Mouse (Mus musculus) stomach, postnatal 0 days (tissue): ENCODE results near the gene Tcf20. TPM values are rescaled to one million over a fixed set of nuclear protein-coding genes. Genes with fewer than 3 reads are reported as not detected.

Source experiments
- ATAC-seq: fragments of 200-750 bp; cut with Nextera tagmentation; 2 replicates; pipeline ENCODE4 v1.8.0; 2017; ENCODE audit not compliant: low FRiP score, low TSS enrichment
- DNase-seq: peaks from one replicate; pipeline ENCODE4 v3.0.0-alpha.2; 2016; ENCODE audit warnings: low spot score
- H3K27ac ChIP-seq: fragments of 300-500 bp; sonication (generic); replicated peaks from 2 replicates; pipeline ENCODE4 v1.5.1; 2014; ENCODE audit warnings: mild to moderate bottlenecking, control low read depth
- H3K27me3 ChIP-seq: fragments of 300-500 bp; sonication (generic); 2 replicates; pipeline ENCODE4 v1.6.1; 2014; ENCODE audit warnings: low read length; ENCODE audit not compliant: control insufficient read depth, insufficient read depth
- H3K36me3 ChIP-seq: fragments of 300-500 bp; sonication (generic); 2 replicates; pipeline ENCODE4 v1.6.1; 2014; ENCODE audit warnings: low read length, mixed read lengths; ENCODE audit not compliant: control insufficient read depth, insufficient read depth
- H3K4me1 ChIP-seq: fragments of 300-500 bp; sonication (generic); replicated peaks from 2 replicates; pipeline ENCODE4 v1.6.1; 2014; ENCODE audit warnings: antibody characterized with exemption; ENCODE audit not compliant: control insufficient read depth, insufficient read depth
- H3K4me2 ChIP-seq: fragments of 300-500 bp; sonication (generic); replicated peaks from 2 replicates; pipeline ENCODE4 v1.6.1; 2014; ENCODE audit warnings: low read depth, mild to moderate bottlenecking, control low read depth, moderate library complexity
- H3K4me3 ChIP-seq: fragments of 300-500 bp; sonication (generic); 2 replicates; pipeline ENCODE4 v1.5.1; 2014; ENCODE audit warnings: low read depth, low read length, control low read depth
- H3K9ac ChIP-seq: fragments of 300-500 bp; sonication (generic); 2 replicates; pipeline ENCODE4 v1.6.1; 2014; ENCODE audit warnings: mild to moderate bottlenecking, low read length, control low read depth, mixed read lengths
- H3K9me3 ChIP-seq: fragments of 300-500 bp; sonication (generic); 2 replicates; pipeline ENCODE4 v1.6.1; 2016; ENCODE audit warnings: low read length; ENCODE audit not compliant: control insufficient read depth
- CTCF ChIP-seq: IDR thresholded peaks from 2 replicates; pipeline ENCODE4 v1.5.1; 2016; ENCODE audit warnings: antibody characterized with exemption, low read depth, mild to moderate bottlenecking, moderate library complexity
- EP300 ChIP-seq: optimal IDR thresholded peaks from 2 replicates; pipeline ENCODE3; 2016; ENCODE audit warnings: antibody characterized with exemption
- WGBS: fragments of 180-500 bp; shearing (Covaris S2); extraction: QIAGEN DNeasy Blood & Tissue Kit; methylation state at CpG from one replicate; pipeline ENCODE4 v1.1.7; 2014; 5-methylcytosine and 5-hydroxymethylcytosine counted together
- polyA plus RNA-seq: library from polyadenylated mRNA; unstranded; fragments of >200 nt; fragmentation: Nextera tagmentation; extraction: Ambion mirVana; gene quantifications from 2 replicates; pipeline ENCODE4 v1.2.1, GENCODE M21; 2015

The Tcf20 gene
- polyA plus RNA-seq, 1 experiment from 2014 or later = 3.6 TPM

DNA sequence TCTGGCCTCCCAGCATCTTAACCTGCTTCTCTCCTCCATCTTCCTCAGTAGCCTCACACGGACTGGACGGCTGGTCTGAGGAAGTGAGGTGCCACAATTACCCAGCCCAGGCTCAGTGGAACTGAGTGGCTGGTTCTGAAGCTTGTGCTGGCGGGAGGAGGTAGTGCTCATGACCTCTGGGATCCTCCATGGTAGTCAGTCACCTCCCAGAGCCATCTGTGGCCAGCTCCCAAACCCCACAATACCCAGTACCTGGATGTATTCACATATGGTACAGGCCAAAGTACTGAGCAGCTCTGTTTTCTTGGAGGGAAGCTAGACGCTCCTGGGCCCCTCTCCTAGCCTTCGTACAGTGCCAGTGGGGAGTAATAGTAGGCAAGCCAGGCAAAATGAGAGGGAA is 80.4 kb downstream of the Tcf20 start:
- no peak for TF ChIP-seq CTCF
- no peak for TF ChIP-seq EP300
- Histone ChIP-seq H3K4me2 (no peak overlapping the region), H3K9ac (no peak overlapping the region), H3K4me3 (no peak overlapping the region), H3K27ac (no peak overlapping the region), H3K36me3 (no peaks in the 10 kb centered on the region), H3K27me3 (no peaks in the 10 kb centered on the region), H3K9me3 (no peaks in the 10 kb centered on the region), H3K4me1 (peaks cover 3% of the 10 kb centered on the region; the same call in 1 of the 2 replicates)
- no peak for ATAC-seq
- DNase-seq = no peak
- WGBS = 83% methylated on average over 5 of the region's 5 CpGs

GRCm38 (mm10) chr15:82906574-82907061 is 81.1 kb downstream of the Tcf20 start:
- no peak overlapping the region for H3K4me3 ChIP-seq
- peak; percentile 62 for TF ChIP-seq CTCF
- no peak for TF ChIP-seq EP300
- 0 out of 2 replicates have a peak, but pooled peaks have one; percentile 36 for ATAC-seq
- no peak overlapping the region for H3K27ac ChIP-seq
- no peaks in the 10 kb centered on the region for H3K4me1 ChIP-seq
- DNase-seq = no peak
- H3K27me3 ChIP-seq = no peaks in the 10 kb centered on the region
- H3K4me2 ChIP-seq = no peak overlapping the region
- no peaks in the 10 kb centered on the region for H3K9me3 ChIP-seq
- H3K36me3 ChIP-seq = no peaks in the 10 kb centered on the region
- H3K9ac ChIP-seq = no peak overlapping the region
- WGBS = 47% methylated on average over 7 of the region's 7 CpGs

GRCm38 (mm10) chr15:82905431-82906395 is 82.0 kb downstream of the Tcf20 start:
- Histone ChIP-seq H3K4me3 (no peak overlapping the region), H3K36me3 (no peaks in the 10 kb centered on the region), H3K9ac (no peak overlapping the region), H3K9me3 (no peaks in the 10 kb centered on the region), H3K4me2 (no peak overlapping the region), H3K4me1 (no peaks in the 10 kb centered on the region), H3K27ac (no peak overlapping the region), H3K27me3 (no peaks in the 10 kb centered on the region)
- TF ChIP-seq EP300 (no peak), CTCF (peak; percentile 17; the same call in 1 of the 2 replicates)
- no peak for ATAC-seq
- 83% methylated on average over 8 of the region's 8 CpGs for WGBS
- DNase-seq = no peak

DNA sequence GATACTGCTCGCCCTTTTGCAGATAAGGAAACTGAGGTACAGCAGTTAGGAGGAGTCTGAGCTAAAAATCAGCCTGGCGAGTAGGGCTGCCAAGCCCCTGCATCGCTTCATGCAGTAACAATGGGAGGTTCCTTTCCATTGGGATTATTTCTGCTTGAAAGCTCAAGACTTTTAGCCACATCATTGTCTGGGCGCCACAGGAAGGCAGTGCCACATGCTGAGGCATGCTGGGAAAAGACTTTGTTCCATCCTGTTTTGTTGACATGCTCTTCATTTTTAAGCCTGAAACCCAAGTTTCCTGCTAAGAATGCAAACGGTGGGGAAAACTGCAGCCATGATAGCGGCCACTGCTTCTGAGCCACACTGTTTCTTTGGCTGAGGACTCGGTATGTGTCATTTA is 83.1 kb downstream of the Tcf20 start:
- DNase-seq (no peak), ATAC-seq (no peak)
- no peaks in the 10 kb centered on the region for H3K36me3 ChIP-seq
- peaks cover 3% of the 10 kb centered on the region; the same call in 1 of the 2 replicates for H3K4me1 ChIP-seq
- no peak overlapping the region for H3K4me3 ChIP-seq
- no peak for TF ChIP-seq EP300
- no peak for TF ChIP-seq CTCF
- H3K4me2 ChIP-seq = no peak overlapping the region
- H3K27ac ChIP-seq = no peak overlapping the region
- no peak overlapping the region for H3K9ac ChIP-seq
- no peaks in the 10 kb centered on the region for H3K9me3 ChIP-seq
- 61% methylated on average over 7 of the region's 7 CpGs for WGBS
- H3K27me3 ChIP-seq = no peaks in the 10 kb centered on the region

DNA sequence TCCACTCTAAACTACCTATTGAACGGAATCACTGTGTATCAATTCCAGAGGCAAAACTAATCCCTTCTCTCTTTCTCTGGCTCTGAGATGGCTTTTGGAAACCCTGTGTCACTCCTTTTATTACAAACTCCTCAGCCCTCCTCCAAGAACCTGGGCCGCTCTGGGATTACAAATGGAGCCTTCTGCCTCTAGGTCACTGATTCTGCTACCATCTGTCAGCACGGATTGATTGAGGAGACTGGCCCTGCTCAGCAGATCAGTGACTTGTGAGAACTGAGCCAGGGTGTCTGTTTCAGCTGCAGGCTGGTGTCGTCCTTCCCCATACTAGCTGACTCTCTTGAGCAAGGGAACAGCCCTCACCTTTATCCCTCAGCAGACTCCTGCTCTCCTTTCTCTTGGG is 85.2 kb downstream of the Tcf20 start:
- Histone ChIP-seq H3K4me3 (no peak overlapping the region), H3K4me2 (no peak overlapping the region), H3K9me3 (no peaks in the 10 kb centered on the region), H3K9ac (no peak overlapping the region), H3K4me1 (peaks cover 3% of the 10 kb centered on the region; the same call in 1 of the 2 replicates), H3K27me3 (no peaks in the 10 kb centered on the region), H3K27ac (no peak overlapping the region), H3K36me3 (no peaks in the 10 kb centered on the region)
- no peak for TF ChIP-seq CTCF
- TF ChIP-seq EP300 = no peak
- 59% methylated on average over 4 of the region's 4 CpGs for WGBS
- ATAC-seq = no peak
- DNase-seq = no peak

- Histone ChIP-seq H3K4me2 (no peak overlapping the region), H3K27me3 (no peaks in the 10 kb centered on the region), H3K9ac (no peak overlapping the region), H3K36me3 (no peaks in the 10 kb centered on the region), H3K4me3 (no peak overlapping the region), H3K27ac (no peak overlapping the region), H3K9me3 (no peaks in the 10 kb centered on the region), H3K4me1 (peaks cover 3% of the 10 kb centered on the region; the same call in 1 of the 2 replicates)
- no peak for ATAC-seq
- WGBS = 27% methylated on average over 6 of the region's 6 CpGs
- TF ChIP-seq EP300 = no peak
- no peak for TF ChIP-seq CTCF
- DNase-seq = peak; percentile 32
Measured at GRCm38 (mm10) chr15:82901306-82901705, 86.4 kb downstream of the Tcf20 start.
